Mouse (Mus musculus) cortical plate, adult 2 months (tissue): Measurements from ENCODE around the gene Pfdn6. TPM values are rescaled to one million over a fixed set of nuclear protein-coding genes. Genes with fewer than 3 reads are reported as not detected.
"Not testable (repeated sequence)": the region's sequence is repeated elsewhere in the genome, so short reads cannot be mapped to it uniquely, and the experiment has no call there.

Experiments
- H3K27ac ChIP-seq: fragments of 200-500 bp; 2 replicates; pipeline ENCODE4 v1.5.1; 2012; ENCODE audit warnings: low read length, control low read depth, inconsistent platforms; ENCODE audit not compliant: insufficient read depth
- H3K4me1 ChIP-seq: fragments of 200-500 bp; 2 replicates; pipeline ENCODE4 v1.6.1; 2011; ENCODE audit warnings: low read length; ENCODE audit not compliant: control insufficient read depth, insufficient read depth
- H3K4me3 ChIP-seq: fragments of 200-500 bp; 2 replicates; pipeline ENCODE4 v1.5.1; 2011; ENCODE audit warnings: mild to moderate bottlenecking, low read length, control low read depth; ENCODE audit not compliant: insufficient read depth
- CTCF ChIP-seq: fragments of 200-500 bp; IDR thresholded peaks from 2 replicates; pipeline ENCODE4 v1.5.1; 2011; ENCODE audit warnings: mild to moderate bottlenecking, control low read depth, low read length; ENCODE audit not compliant: insufficient read depth; ENCODE audit errors: extremely low read depth
- POLR2A ChIP-seq: fragments of 200-500 bp; IDR thresholded peaks from 2 replicates; pipeline ENCODE4 v1.6.1; 2011; ENCODE audit warnings: mild to moderate bottlenecking, low read length, control low read depth; ENCODE audit not compliant: insufficient read depth; ENCODE audit errors: extremely low read depth
- polyA plus RNA-seq: library from polyadenylated mRNA; depleted of rRNA; stranded (reverse); fragments of >200 nt; gene quantifications from 2 replicates; pipeline ENCODE4 v1.2.3, GENCODE M21; 2012

Gene Pfdn6
- polyA plus RNA-seq, 1 experiment = 113 TPM

GRCm38 (mm10) chr17:33957493-33957892 lies 17.4 kb upstream of the Pfdn6 start:
- Histone ChIP-seq H3K27ac (no peak overlapping the region), H3K4me3 (no peak overlapping the region), H3K4me1 (no peaks in the 10 kb centered on the region; the same call in 1 of the 2 replicates)
- TF ChIP-seq POLR2A = no peak
- TF ChIP-seq CTCF = no peak

- TF ChIP-seq POLR2A (no peak), CTCF (no peak)
- Histone ChIP-seq H3K27ac (no peak overlapping the region), H3K4me1 (no peaks in the 10 kb centered on the region; the same call in 1 of the 2 replicates), H3K4me3 (peak overlapping the region; percentile 80)
Observed at GRCm38 (mm10) chr17:33956336-33956735, 16.2 kb upstream of the Pfdn6 start.

GRCm38 (mm10) chr17:33955555-33956214 lies 15.5 kb upstream of the Pfdn6 start, which contains the start of the genes Vps52 and Rps18:
TSS of gene Vps52 (plus strand) at chr17:33955812.
TSS of gene Rps18 (minus strand) at chr17:33956001.
- H3K27ac ChIP-seq = peak within 1 kb of the TSS; percentile 68
- H3K4me3 ChIP-seq = peak within 1 kb of the TSS; percentile 80
- TF ChIP-seq CTCF (no peak), POLR2A (peak; percentile 89)
- no peaks in the 10 kb centered on the region; the same call in 1 of the 2 replicates for H3K4me1 ChIP-seq

- Histone ChIP-seq H3K4me1 (no peaks in the 10 kb centered on the region; the same call in 1 of the 2 replicates), H3K27ac (peak overlapping the region; percentile 17; the same call in 1 of the 2 replicates), H3K4me3 (peak overlapping the region; percentile 80)
- TF ChIP-seq POLR2A (0 out of 2 replicates have a peak, but pooled peaks have one; percentile 24), CTCF (no peak)
Observed at GRCm38 (mm10) chr17:33954646-33955554, 14.8 kb upstream of the Pfdn6 start.

- no peaks in the 10 kb centered on the region; the same call in 1 of the 2 replicates for H3K4me1 ChIP-seq
- no peak overlapping the region for H3K27ac ChIP-seq
- TF ChIP-seq POLR2A = no peak
- peak overlapping the region; percentile 80; the same call in 1 of the 2 replicates for H3K4me3 ChIP-seq
Observed at GRCm38 (mm10) chr17:33953961-33954565, 13.9 kb upstream of the Pfdn6 start.

- Histone ChIP-seq H3K4me1 (no peaks in the 10 kb centered on the region; the same call in none of the 2 replicates), H3K27ac (no peak overlapping the region), H3K4me3 (no peak overlapping the region)
- no peak for TF ChIP-seq POLR2A
Observed at GRCm38 (mm10) chr17:33953310-33953709, 13.2 kb upstream of the Pfdn6 start.

GRCm38 (mm10) chr17:33952879-33953278 lies 12.7 kb upstream of the Pfdn6 start:
- TF ChIP-seq POLR2A (no peak), CTCF (no peak)
- H3K4me3 ChIP-seq = no peak overlapping the region
- no peak overlapping the region for H3K27ac ChIP-seq
- no peaks in the 10 kb centered on the region; the same call in none of the 2 replicates for H3K4me1 ChIP-seq

- not testable (repeated sequence) for H3K27ac ChIP-seq, H3K4me3 ChIP-seq, H3K4me1 ChIP-seq
Observed at GRCm38 (mm10) chr17:33952015-33952414, 11.9 kb upstream of the Pfdn6 start.
